Mouse (Mus musculus) intestine, postnatal 0 days (tissue): ENCODE data around the gene Mctp1. TPM values are rescaled to one million over a fixed set of nuclear protein-coding genes. Genes with fewer than 3 reads are reported as not detected.
A peak's percentile ranks its signal among the peaks of the same experiment; 100 is the strongest.

Source experiments
- ATAC-seq: fragments of 200-750 bp; cut with Nextera tagmentation; 2 replicates; pipeline ENCODE4 v1.8.0; 2017; ENCODE audit warnings: mild to moderate bottlenecking, moderate TSS enrichment, moderate library complexity
- H3K27ac ChIP-seq: fragments of 300-500 bp; sonication (generic); 2 replicates; pipeline ENCODE4 v1.5.1; 2014; ENCODE audit warnings: mild to moderate bottlenecking, low read depth, low read length, moderate library complexity
- H3K27me3 ChIP-seq: fragments of 300-500 bp; sonication (generic); replicated peaks from 2 replicates; pipeline ENCODE4 v1.6.1; 2014; ENCODE audit warnings: low read length, mixed read lengths; ENCODE audit not compliant: control insufficient read depth, insufficient read depth
- H3K36me3 ChIP-seq: fragments of 300-500 bp; sonication (generic); 2 replicates; pipeline ENCODE4 v1.6.1; 2014; ENCODE audit warnings: mild to moderate bottlenecking, moderate library complexity; ENCODE audit not compliant: control insufficient read depth, insufficient read depth
- H3K4me1 ChIP-seq: fragments of 300-500 bp; sonication (generic); replicated peaks from 2 replicates; pipeline ENCODE4 v1.6.1; 2014; ENCODE audit warnings: antibody characterized with exemption, low read length, mixed read lengths; ENCODE audit not compliant: control insufficient read depth, insufficient read depth
- H3K4me2 ChIP-seq: fragments of 300-500 bp; sonication (generic); replicated peaks from 2 replicates; pipeline ENCODE4 v1.6.1; 2014; ENCODE audit warnings: low read depth, mild to moderate bottlenecking, moderate library complexity
- H3K4me3 ChIP-seq: fragments of 300-500 bp; sonication (generic); 2 replicates; pipeline ENCODE4 v1.5.1; 2014; ENCODE audit warnings: low read depth, low read length
- H3K9ac ChIP-seq: fragments of 300-500 bp; sonication (generic); 2 replicates; pipeline ENCODE4 v1.6.1; 2014; ENCODE audit warnings: mild to moderate bottlenecking, low read depth, low read length
- H3K9me3 ChIP-seq: fragments of 300-500 bp; sonication (generic); 2 replicates; pipeline ENCODE4 v1.6.1; 2016; ENCODE audit warnings: mixed run types; ENCODE audit not compliant: control insufficient read depth
- CTCF ChIP-seq: sonication (generic); IDR thresholded peaks from 2 replicates; pipeline ENCODE4 v1.5.1; 2016; ENCODE audit warnings: low read depth, mild to moderate bottlenecking, control low read depth, antibody characterized with exemption, moderate library complexity
- WGBS: fragments of 180-500 bp; shearing (Covaris S2); extraction: QIAGEN DNeasy Blood & Tissue Kit; methylation state at CpG from one replicate; pipeline ENCODE4 v1.1.7; 2014; 5-methylcytosine and 5-hydroxymethylcytosine counted together
- polyA plus RNA-seq: library from polyadenylated mRNA; unstranded; fragments of >200 nt; fragmentation: Nextera tagmentation; extraction: Ambion mirVana; gene quantifications from 2 replicates; pipeline ENCODE4 v1.2.1, GENCODE M21; 2015

Mctp1 gene
- polyA plus RNA-seq, 1 experiment from 2014 or later: 1.2 TPM

DNA sequence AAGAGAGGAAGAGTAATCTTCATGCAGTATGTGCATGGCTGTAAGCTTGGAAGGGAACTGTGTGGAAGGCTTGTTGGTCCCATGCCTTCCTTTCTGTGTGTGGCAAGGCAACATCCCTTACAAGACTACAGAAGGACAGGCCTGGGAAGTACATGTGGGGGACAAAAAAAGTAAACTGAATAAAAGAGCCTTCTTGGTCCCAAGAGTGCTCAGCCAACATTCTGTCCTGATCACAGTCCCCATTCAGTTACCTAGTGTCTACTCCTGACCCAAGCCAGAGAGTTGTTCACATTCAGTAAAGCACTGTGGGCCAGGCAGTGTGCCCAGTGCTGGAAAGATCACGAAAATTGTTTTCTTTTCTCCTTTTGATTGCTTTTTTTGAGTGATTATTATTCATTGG lies 415.3 kb downstream of the Mctp1 start:
- no peak for ATAC-seq
- no peaks in the 10 kb centered on the region for H3K36me3 ChIP-seq
- no peaks in the 10 kb centered on the region for H3K9me3 ChIP-seq
- no peak for TF ChIP-seq CTCF
- no peaks in the 10 kb centered on the region for H3K4me1 ChIP-seq
- WGBS: 63% methylated on average over 1 of the region's 1 CpGs
- no peaks in the 10 kb centered on the region for H3K27me3 ChIP-seq
- H3K9ac ChIP-seq: no peak overlapping the region
- no peak overlapping the region for H3K4me3 ChIP-seq
- H3K4me2 ChIP-seq: no peak overlapping the region
- no peak overlapping the region for H3K27ac ChIP-seq

DNA sequence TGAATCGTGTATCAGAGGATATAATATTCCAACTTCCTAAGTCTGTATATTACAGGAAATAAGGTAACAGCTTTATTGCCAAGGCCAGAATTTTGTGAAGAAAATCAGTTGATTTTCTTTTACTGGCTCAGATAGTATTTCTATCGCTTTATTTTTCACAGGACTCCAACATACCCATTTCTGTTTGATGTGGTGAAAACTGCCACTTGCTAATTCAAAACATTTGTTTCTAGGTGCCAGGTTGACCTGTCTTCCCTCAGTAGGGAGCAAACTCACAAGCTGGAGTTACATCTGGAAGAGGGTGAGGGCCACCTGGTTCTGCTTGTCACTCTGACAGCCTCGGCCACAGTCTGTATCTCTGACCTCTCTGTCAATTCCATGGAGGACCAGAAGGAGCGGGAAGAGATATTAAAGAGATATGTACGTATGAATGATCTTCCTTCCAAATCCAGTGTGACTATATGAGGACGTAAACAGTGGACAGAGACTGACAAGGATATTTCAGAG lies 416.8 kb downstream of the Mctp1 start:
- no peak for TF ChIP-seq CTCF
- H3K4me1 ChIP-seq: no peaks in the 10 kb centered on the region
- H3K27ac ChIP-seq: no peak overlapping the region
- no peaks in the 10 kb centered on the region for H3K9me3 ChIP-seq
- H3K9ac ChIP-seq: no peak overlapping the region
- no peak for ATAC-seq
- no peaks in the 10 kb centered on the region for H3K36me3 ChIP-seq
- no peak overlapping the region for H3K4me3 ChIP-seq
- no peak overlapping the region for H3K4me2 ChIP-seq
- no peaks in the 10 kb centered on the region for H3K27me3 ChIP-seq
- 67% methylated on average over 6 of the region's 6 CpGs for WGBS

- peak; percentile 58 for TF ChIP-seq CTCF
- no peak overlapping the region for H3K9ac ChIP-seq
- no peak overlapping the region for H3K4me3 ChIP-seq
- H3K9me3 ChIP-seq: no peaks in the 10 kb centered on the region
- H3K36me3 ChIP-seq: no peaks in the 10 kb centered on the region
- 30% methylated on average over 3 of the region's 3 CpGs for WGBS
- no peaks in the 10 kb centered on the region for H3K4me1 ChIP-seq
- ATAC-seq: no peak
- no peak overlapping the region for H3K4me2 ChIP-seq
- no peaks in the 10 kb centered on the region for H3K27me3 ChIP-seq
- no peak overlapping the region for H3K27ac ChIP-seq
Measured at GRCm38 (mm10) chr13:76802051-76802728, 417.9 kb downstream of the Mctp1 start.

- TF ChIP-seq CTCF: no peak
- Histone ChIP-seq H3K4me1 (no peaks in the 10 kb centered on the region), H3K27ac (no peak overlapping the region), H3K9ac (no peak overlapping the region), H3K27me3 (no peaks in the 10 kb centered on the region), H3K36me3 (no peaks in the 10 kb centered on the region), H3K4me2 (no peak overlapping the region), H3K4me3 (no peak overlapping the region), H3K9me3 (no peaks in the 10 kb centered on the region)
- WGBS: 83% methylated on average over 9 of the region's 9 CpGs
- ATAC-seq: no peak
Measured at GRCm38 (mm10) chr13:76802926-76803325, 418.6 kb downstream of the Mctp1 start.

DNA sequence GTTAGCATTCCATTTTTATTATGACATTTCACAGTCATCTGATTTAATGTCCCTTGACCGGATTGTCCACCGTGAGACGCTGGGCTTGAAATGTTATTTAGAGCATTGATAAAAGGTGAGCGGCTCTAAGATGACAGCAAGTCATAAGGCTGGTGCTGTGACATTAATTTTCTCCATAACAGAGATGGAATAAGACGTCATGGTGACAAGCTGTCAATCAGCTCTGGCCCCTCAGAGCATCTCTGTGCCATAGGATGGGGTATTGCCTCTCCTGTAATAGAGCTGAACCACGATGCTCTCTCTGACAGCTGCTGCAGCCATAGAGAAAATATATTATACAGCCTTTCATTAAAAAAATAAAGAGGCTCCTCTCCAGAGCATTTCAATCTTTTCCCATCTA lies 419.5 kb downstream of the Mctp1 start:
- Histone ChIP-seq H3K9me3 (no peaks in the 10 kb centered on the region), H3K4me3 (no peak overlapping the region), H3K27ac (no peak overlapping the region), H3K4me2 (no peak overlapping the region), H3K36me3 (no peaks in the 10 kb centered on the region), H3K9ac (no peak overlapping the region), H3K27me3 (no peaks in the 10 kb centered on the region), H3K4me1 (no peaks in the 10 kb centered on the region)
- no peak for ATAC-seq
- TF ChIP-seq CTCF: no peak
- 64% methylated on average over 6 of the region's 6 CpGs for WGBS

GRCm38 (mm10) chr13:76808871-76809390 lies 424.6 kb downstream of the Mctp1 start:
- no peak for TF ChIP-seq CTCF
- Histone ChIP-seq H3K27me3 (no peaks in the 10 kb centered on the region), H3K4me1 (no peaks in the 10 kb centered on the region), H3K9me3 (no peaks in the 10 kb centered on the region), H3K27ac (no peak overlapping the region), H3K9ac (no peak overlapping the region), H3K4me3 (no peak overlapping the region), H3K36me3 (no peaks in the 10 kb centered on the region), H3K4me2 (no peak overlapping the region)
- 81% methylated on average over 1 of the region's 1 CpGs for WGBS
- no peak for ATAC-seq
